Mouse (Mus musculus): ENCODE measurements around the gene Esrrb. TPM values are rescaled to one million over a fixed set of nuclear protein-coding genes. Genes with fewer than 3 reads are reported as not detected.

Gene Esrrb
- total and polyA plus RNA-seq, 3 experiments: 14.3 to 33.8 (median 21.9) TPM

GRCm38 (mm10) chr12:86423102-86423501 is 62.2 kb downstream of the Esrrb start:
- Histone ChIP-seq H3K9ac (ENCODE audit: low read depth, low read length) (no peak overlapping the region), H3K4me3 (no peak overlapping the region), H3K36me3 (ENCODE audit: control insufficient read depth, insufficient read depth, low read length) (no peaks in the 10 kb centered on the region), H3K4me1 (ENCODE audit: control insufficient read depth, insufficient read depth, low read length) (no peaks in the 10 kb centered on the region), H3K27me3 (ENCODE audit: control insufficient read depth, insufficient read depth, low read length) (peaks cover 4% of the 10 kb centered on the region; the same call in 1 of the 2 replicates), H3K79me2 (replicated peaks; ENCODE audit: control insufficient read depth, insufficient read depth, low read length) (no peaks in the 10 kb centered on the region), H3K27ac (no peak overlapping the region)
- TF ChIP-seq CTCF (IDR thresholded peaks at IDR 0.05): no peak
- TF ChIP-seq EP300 (IDR thresholded peaks at IDR 0.05; ENCODE audit: insufficient read depth, low read depth, low read length): no peak
- TF ChIP-seq POLR2A (IDR thresholded peaks at IDR 0.05; ENCODE audit: insufficient read depth, low read depth, low read length): no peak
- intact Hi-C loops (cut with DNase I): no loop called here
- WGBS: 36% methylated on average over 13 of the region's 13 CpGs
- DNase-seq: no peak

- Histone ChIP-seq H3K4me3 (no peak overlapping the region), H3K36me3 (ENCODE audit: control insufficient read depth, insufficient read depth, low read length) (no peaks in the 10 kb centered on the region), H3K27me3 (ENCODE audit: control insufficient read depth, insufficient read depth, low read length) (no peaks in the 10 kb centered on the region), H3K79me2 (replicated peaks; ENCODE audit: control insufficient read depth, insufficient read depth, low read length) (no peaks in the 10 kb centered on the region), H3K4me1 (ENCODE audit: control insufficient read depth, insufficient read depth, low read length) (no peaks in the 10 kb centered on the region), H3K27ac (no peak overlapping the region), H3K9ac (ENCODE audit: low read depth, low read length) (no peak overlapping the region)
- TF ChIP-seq POLR2A (IDR thresholded peaks at IDR 0.05; ENCODE audit: insufficient read depth, low read depth, low read length) (no peak), CTCF (IDR thresholded peaks at IDR 0.05) (no peak), EP300 (IDR thresholded peaks at IDR 0.05; ENCODE audit: insufficient read depth, low read depth, low read length) (no peak)
- 60% methylated on average over 2 of the region's 2 CpGs for WGBS
- intact Hi-C loops (cut with DNase I): no loop called here
- DNase-seq: no peak
Measured at GRCm38 (mm10) chr12:86427585-86427984, 66.7 kb downstream of the Esrrb start.

DNA sequence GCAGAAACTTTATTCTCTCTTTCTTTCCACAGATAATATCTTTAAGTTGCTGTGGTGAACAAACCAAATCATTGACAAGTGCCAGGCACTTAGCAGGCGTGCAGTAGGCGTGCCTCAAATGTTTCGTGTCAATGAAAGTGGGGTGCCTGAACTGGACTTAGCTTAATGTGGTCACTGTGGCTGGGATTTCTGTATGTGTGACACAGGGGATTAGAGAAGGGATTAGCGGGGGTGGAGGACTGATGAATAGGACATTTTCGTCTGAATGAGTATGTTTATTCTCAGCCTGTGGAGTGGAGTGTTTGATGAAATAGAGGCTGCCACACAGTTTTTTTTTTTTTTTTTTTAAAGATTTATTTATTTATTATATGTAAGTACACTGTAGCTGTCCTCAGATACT is 70.8 kb downstream of the Esrrb start:
- Histone ChIP-seq H3K79me2 (replicated peaks; ENCODE audit: control insufficient read depth, insufficient read depth, low read length) (no peaks in the 10 kb centered on the region), H3K9ac (ENCODE audit: low read depth, low read length) (no peak overlapping the region), H3K27ac (no peak overlapping the region), H3K4me3 (no peak overlapping the region), H3K36me3 (ENCODE audit: control insufficient read depth, insufficient read depth, low read length) (no peaks in the 10 kb centered on the region), H3K27me3 (ENCODE audit: control insufficient read depth, insufficient read depth, low read length) (no peaks in the 10 kb centered on the region), H3K4me1 (ENCODE audit: control insufficient read depth, insufficient read depth, low read length) (no peaks in the 10 kb centered on the region; the same call in 1 of the 2 replicates)
- no peak for TF ChIP-seq EP300 (IDR thresholded peaks at IDR 0.05; ENCODE audit: insufficient read depth, low read depth, low read length)
- no peak for TF ChIP-seq CTCF (IDR thresholded peaks at IDR 0.05)
- no peak for TF ChIP-seq POLR2A (IDR thresholded peaks at IDR 0.05; ENCODE audit: insufficient read depth, low read depth, low read length)
- DNase-seq: no peak
- WGBS: 88% methylated on average over 5 of the region's 5 CpGs
- intact Hi-C loops (cut with DNase I): loop anchor here (2.0 to 10.0 kb wide), 2 partner anchors 183 to 297 kb away; no protein-coding TSS in a partner anchor

- TF ChIP-seq EP300 (IDR thresholded peaks at IDR 0.05; ENCODE audit: insufficient read depth, low read depth, low read length) (0 out of 2 replicates have a peak, but pooled peaks have one; percentile 13), POLR2A (IDR thresholded peaks at IDR 0.05; ENCODE audit: insufficient read depth, low read depth, low read length) (no peak), CTCF (IDR thresholded peaks at IDR 0.05) (peak; percentile 79)
Measured at GRCm38 (mm10) chr12:86433371-86433821, 72.5 kb downstream of the Esrrb start.

GRCm38 (mm10) chr12:86435651-86436050 is 74.7 kb downstream of the Esrrb start:
- no peaks in the 10 kb centered on the region for H3K27me3 ChIP-seq (ENCODE audit: control insufficient read depth, insufficient read depth, low read length)
- no peak overlapping the region for H3K4me3 ChIP-seq
- intact Hi-C loops (cut with DNase I): loop anchor here (10.0 kb wide), 1 partner anchor 301 kb away; no protein-coding TSS in a partner anchor
- no peaks in the 10 kb centered on the region; the same call in 1 of the 2 replicates for H3K4me1 ChIP-seq (ENCODE audit: control insufficient read depth, insufficient read depth, low read length)
- no peaks in the 10 kb centered on the region for H3K36me3 ChIP-seq (ENCODE audit: control insufficient read depth, insufficient read depth, low read length)
- H3K9ac ChIP-seq (ENCODE audit: low read depth, low read length): no peak overlapping the region
- H3K79me2 ChIP-seq (replicated peaks; ENCODE audit: control insufficient read depth, insufficient read depth, low read length): no peaks in the 10 kb centered on the region
- TF ChIP-seq EP300 (IDR thresholded peaks at IDR 0.05; ENCODE audit: insufficient read depth, low read depth, low read length): no peak
- TF ChIP-seq POLR2A (IDR thresholded peaks at IDR 0.05; ENCODE audit: insufficient read depth, low read depth, low read length): no peak
- no peak for TF ChIP-seq CTCF (IDR thresholded peaks at IDR 0.05)
- WGBS: 87% methylated on average over 13 of the region's 13 CpGs
- H3K27ac ChIP-seq: no peak overlapping the region
- DNase-seq: no peak

More at GRCm38 (mm10) chr12:86433371-86433821, 72.5 kb downstream of the Esrrb start:
- Histone ChIP-seq H3K36me3 (ENCODE audit: control insufficient read depth, insufficient read depth, low read length) (no peaks in the 10 kb centered on the region), H3K27me3 (ENCODE audit: control insufficient read depth, insufficient read depth, low read length) (no peaks in the 10 kb centered on the region), H3K9ac (ENCODE audit: low read depth, low read length) (peak overlapping the region; percentile 44; the same call in 1 of the 2 replicates), H3K27ac (no peak overlapping the region), H3K4me1 (ENCODE audit: control insufficient read depth, insufficient read depth, low read length) (no peaks in the 10 kb centered on the region; the same call in 1 of the 2 replicates), H3K4me3 (no peak overlapping the region), H3K79me2 (replicated peaks; ENCODE audit: control insufficient read depth, insufficient read depth, low read length) (no peaks in the 10 kb centered on the region)
- intact Hi-C loops (cut with DNase I): loop anchor here (2.0 to 10.0 kb wide), 2 partner anchors 181 to 299 kb away; no protein-coding TSS in a partner anchor
- 4% methylated on average over 13 of the region's 13 CpGs for WGBS
- DNase-seq: peak; percentile 56 to 58

DNA sequence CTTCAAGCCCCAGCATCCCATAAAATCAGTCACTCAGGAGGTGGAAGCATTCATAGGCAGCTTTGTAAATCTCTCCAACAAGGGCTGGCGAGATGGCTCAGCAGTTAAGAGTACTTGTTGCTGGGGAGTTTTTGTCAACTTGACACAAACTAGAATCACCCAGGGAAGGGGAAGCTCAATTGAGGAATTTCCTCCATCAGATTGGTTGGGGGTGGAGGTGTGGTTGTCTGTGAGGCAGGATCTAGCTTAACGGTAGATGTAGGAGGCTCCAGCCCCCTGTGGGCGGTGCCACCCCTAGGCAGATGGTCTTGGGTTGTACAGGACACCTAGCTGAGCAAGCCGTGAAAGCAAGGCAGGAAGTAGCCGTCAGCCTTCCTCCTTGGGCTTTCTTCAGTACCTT is 89.9 kb downstream of the Esrrb start:
- Histone ChIP-seq H3K27me3 (ENCODE audit: control insufficient read depth, insufficient read depth, low read length) (no peaks in the 10 kb centered on the region), H3K79me2 (replicated peaks; ENCODE audit: control insufficient read depth, insufficient read depth, low read length) (no peaks in the 10 kb centered on the region), H3K4me1 (ENCODE audit: control insufficient read depth, insufficient read depth, low read length) (no peaks in the 10 kb centered on the region), H3K36me3 (ENCODE audit: control insufficient read depth, insufficient read depth, low read length) (no peaks in the 10 kb centered on the region), H3K9ac (ENCODE audit: low read depth, low read length) (no peak overlapping the region), H3K27ac (no peak overlapping the region), H3K4me3 (no peak overlapping the region)
- no peak for DNase-seq
- intact Hi-C loops (cut with DNase I): no loop called here
- TF ChIP-seq CTCF (IDR thresholded peaks at IDR 0.05) (no peak), EP300 (IDR thresholded peaks at IDR 0.05; ENCODE audit: insufficient read depth, low read depth, low read length) (no peak), POLR2A (IDR thresholded peaks at IDR 0.05; ENCODE audit: insufficient read depth, low read depth, low read length) (no peak)
- WGBS: 79% methylated on average over 5 of the region's 5 CpGs
